Mouse (Mus musculus) lung, postnatal 0 days (tissue): ENCODE data around the gene Plekhm1.

Experiments
- CTCF ChIP-seq: IDR thresholded peaks from 2 replicates; pipeline ENCODE4 v1.5.1; 2016; ENCODE audit warnings: antibody characterized with exemption, mild to moderate bottlenecking
- EP300 ChIP-seq: IDR thresholded peaks from 2 replicates; pipeline ENCODE4 v1.6.1; 2016; ENCODE audit warnings: antibody characterized with exemption, mild to moderate bottlenecking, control low read depth

- TF ChIP-seq CTCF = peak; percentile 38
- TF ChIP-seq EP300 = no peak
Measured at GRCm38 (mm10) chr11:103349699-103350098, 62.8 kb downstream of the Plekhm1 start.
